ENCODE assay signal across 32 mouse cellular contexts in the genomic region with DNA sequence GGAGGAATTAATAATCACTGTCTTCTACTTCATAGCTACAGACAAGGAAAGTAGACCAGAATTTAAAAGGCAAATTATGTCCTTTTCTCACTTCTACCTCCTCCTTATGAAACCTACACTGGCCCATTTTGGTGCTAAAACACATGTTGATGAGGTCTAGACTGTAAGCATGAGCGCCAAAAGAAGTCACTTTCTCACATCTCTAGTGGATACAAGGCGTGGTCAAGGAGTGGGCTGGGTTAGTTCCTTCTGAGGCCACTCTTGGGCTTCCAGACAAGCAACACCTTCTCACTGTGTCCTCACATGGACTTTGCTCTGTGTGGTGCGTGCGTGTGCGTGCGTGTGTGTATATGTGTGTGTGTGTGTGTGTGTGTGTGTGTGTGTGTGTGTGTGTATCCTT. TPM values are rescaled to one million over a fixed set of nuclear protein-coding genes. Genes with fewer than 3 reads are reported as not detected.
DNase-seq lines count a peak whose midpoint lies in the region; ATAC-seq and TF ChIP-seq lines count a peak whose summit lies in the region.
"Had no signal": no experiment of that assay in that cellular context is flagged by ENCODE, and none has a peak within 500 bp of the region (broad histone marks: within the 10 kb centered on the region; RNA-seq: fewer than 3 reads in every experiment).

No protein-coding gene starts in this region.

- peak; percentile 20 for DNase-seq in CH12.LX (ENCODE audit: extremely low read depth)
- peak; percentile 62 for DNase-seq in brain, adult 2 months (ENCODE audit: low read depth, low spot score)
- DNase-seq in telencephalon, adult 2 months (ENCODE audit: low read depth, low spot score), result peak; percentile 63
- DNase-seq: adrenal gland, adult 8-10 months; adrenal gland, postnatal 25 days; cerebellum, adult 11 months; cerebellum, adult 2 months; cerebellum, adult 9-11 months; embryo, embryonic 11 days; forebrain, postnatal 0 days; gastrocnemius, postnatal 10 days; gastrocnemius, postnatal 36 days; heart, adult 18-20 months; heart, postnatal 10 days; heart, postnatal 36 days; kidney, adult 11 months had no signal

- H3K79me2 ChIP-seq in CH12.LX (replicated peaks; ENCODE audit: control insufficient read depth, extremely low read depth, insufficient read depth, poor library complexity, severe bottlenecking), result no peaks in the 10 kb centered on the region

- in situ Hi-C loops in CH12.LX (cut with MboI; ENCODE audit: low pct_ligation_motif_present, low pct_unique_long_range_greater_than_20kb, low sequenced_read_pairs), result no loop called here

- H3K9ac ChIP-seq in intestine, postnatal 0 days (ENCODE audit: low read depth, low read length), result no peak overlapping the region
- H3K9ac ChIP-seq in intestine, embryonic 16.5 days (ENCODE audit: low read depth, low read length), result no peak overlapping the region
- no peak overlapping the region for H3K9ac ChIP-seq in CH12.LX (ENCODE audit: insufficient read depth, low read depth)
- H3K9ac ChIP-seq in forebrain, embryonic 16.5 days (replicated peaks; ENCODE audit: low read depth, low read length), result no peak overlapping the region
- H3K9ac ChIP-seq: embryonic facial prominence, embryonic 13.5 days; forebrain, embryonic 13.5 days; forebrain, postnatal 0 days; heart, embryonic 12.5 days; heart, embryonic 15.5 days; hindbrain, embryonic 14.5 days had no signal

- 0 out of 2 replicates have a peak, but pooled peaks have one; percentile 22 for ATAC-seq in intestine, postnatal 0 days
- no peak for ATAC-seq in intestine, embryonic 16.5 days
- no peak for ATAC-seq in forebrain, embryonic 16.5 days
- ATAC-seq: activated CD4-positive, CD25-positive, alpha-beta regulatory T cell, adult 4 months; CD4-positive, CD25-positive, alpha-beta regulatory T cell, adult 4 months; forebrain, embryonic 13.5 days; forebrain, postnatal 0 days; hindbrain, postnatal 0 days; inflammation-experienced regulatory T-cells, adult 6 months had no signal

- WGBS in intestine, postnatal 0 days, result 61% methylated on average over 6 of the region's 6 CpGs
- 87% methylated on average over 6 of the region's 6 CpGs for WGBS in intestine, embryonic 16.5 days
- WGBS in forebrain, embryonic 16.5 days, result 97% methylated on average over 6 of the region's 6 CpGs

- no peak for TF ChIP-seq RAD21 in CH12.LX (IDR thresholded peaks at IDR 0.05; ENCODE audit: low read depth, low read length)

- no peaks in the 10 kb centered on the region for H3K9me3 ChIP-seq in intestine, postnatal 0 days (ENCODE audit: control insufficient read depth)
- H3K9me3 ChIP-seq in intestine, embryonic 16.5 days (ENCODE audit: control insufficient read depth, low read length), result no peaks in the 10 kb centered on the region
- no peaks in the 10 kb centered on the region for H3K9me3 ChIP-seq in CH12.LX (replicated peaks; ENCODE audit: low read length)
- no peaks in the 10 kb centered on the region for H3K9me3 ChIP-seq in forebrain, embryonic 16.5 days (ENCODE audit: control insufficient read depth, low read length)
- H3K9me3 ChIP-seq: embryonic facial prominence, embryonic 10.5 days; embryonic facial prominence, embryonic 13.5 days; forebrain, embryonic 13.5 days; heart, embryonic 12.5 days; heart, embryonic 15.5 days had no signal

- no peak overlapping the region for H3K4me2 ChIP-seq in intestine, postnatal 0 days (replicated peaks; ENCODE audit: low read depth)
- no peak overlapping the region for H3K4me2 ChIP-seq in intestine, embryonic 16.5 days (ENCODE audit: low read depth, low read length)
- H3K4me2 ChIP-seq in CH12.LX (ENCODE audit: insufficient read depth, low read depth, poor library complexity, severe bottlenecking), result no peak overlapping the region
- no peak overlapping the region for H3K4me2 ChIP-seq in forebrain, embryonic 16.5 days (ENCODE audit: low read length)
- H3K4me2 ChIP-seq: embryonic facial prominence, embryonic 13.5 days; forebrain, embryonic 13.5 days; heart, embryonic 12.5 days; heart, embryonic 15.5 days; hindbrain, embryonic 14.5 days had no signal

- no peak overlapping the region for H3K27ac ChIP-seq in intestine, postnatal 0 days (ENCODE audit: low read depth, low read length)
- H3K27ac ChIP-seq in intestine, embryonic 16.5 days (ENCODE audit: low read length), result no peak overlapping the region
- H3K27ac ChIP-seq in CH12.LX (ENCODE audit: insufficient read depth, low read depth), result no peak overlapping the region
- H3K27ac ChIP-seq in forebrain, embryonic 16.5 days (ENCODE audit: low read length), result no peak overlapping the region
- H3K27ac ChIP-seq: embryonic facial prominence, embryonic 10.5 days; embryonic facial prominence, embryonic 13.5 days; forebrain, embryonic 13.5 days; heart, embryonic 15.5 days; hindbrain, embryonic 14.5 days; hindbrain, postnatal 0 days had no signal

- H3K36me3 ChIP-seq in intestine, postnatal 0 days (ENCODE audit: control insufficient read depth, insufficient read depth), result no peaks in the 10 kb centered on the region
- H3K36me3 ChIP-seq in intestine, embryonic 16.5 days (ENCODE audit: control insufficient read depth, insufficient read depth, low read length), result no peaks in the 10 kb centered on the region
- H3K36me3 ChIP-seq in CH12.LX (replicated peaks in 1 of 2; ENCODE audit: control insufficient read depth in 1 of 2, insufficient read depth in 1 of 2, low read length in 1 of 2), result no peaks in the 10 kb centered on the region
- no peaks in the 10 kb centered on the region for H3K36me3 ChIP-seq in forebrain, embryonic 16.5 days (ENCODE audit: control insufficient read depth, insufficient read depth)
- H3K36me3 ChIP-seq: embryonic facial prominence, embryonic 10.5 days; embryonic facial prominence, embryonic 13.5 days; heart, embryonic 12.5 days; heart, embryonic 15.5 days had no signal

- no peak for TF ChIP-seq CTCF in intestine, postnatal 0 days (IDR thresholded peaks at IDR 0.05; ENCODE audit: low read depth)
- no peak for TF ChIP-seq CTCF in CH12.LX (conservative IDR thresholded peaks at IDR 0.05 in 1 of 2, IDR thresholded peaks at IDR 0.05 in 1 of 2; ENCODE audit: low read depth in 2 of 2, low read length in 2 of 2)

- TF ChIP-seq EP300 in CH12.LX (IDR thresholded peaks at IDR 0.05; ENCODE audit: low read length), result no peak

- 0 out of 2 replicates have a peak, but pooled peaks cover 10% of the 10 kb centered on the region for H3K4me1 ChIP-seq in intestine, postnatal 0 days (replicated peaks; ENCODE audit: control insufficient read depth, insufficient read depth, low read length)
- H3K4me1 ChIP-seq in intestine, embryonic 16.5 days (ENCODE audit: control insufficient read depth, insufficient read depth, low read length), result peaks cover 16% of the 10 kb centered on the region
- H3K4me1 ChIP-seq in CH12.LX (ENCODE audit: control insufficient read depth in 1 of 2, insufficient read depth in 2 of 2), result peaks cover 5 to 47% of the 10 kb centered on the region in 2 experiments
- H3K4me1 ChIP-seq in forebrain, embryonic 16.5 days (replicated peaks; ENCODE audit: control insufficient read depth, insufficient read depth, low read length), result 0 out of 2 replicates have a peak, but pooled peaks cover 3% of the 10 kb centered on the region
- H3K4me1 ChIP-seq: embryonic facial prominence, embryonic 10.5 days had no signal

- H3K4me3 ChIP-seq in intestine, postnatal 0 days (ENCODE audit: low read depth, low read length), result no peak overlapping the region
- H3K4me3 ChIP-seq in intestine, embryonic 16.5 days (ENCODE audit: low read length), result no peak overlapping the region
- H3K4me3 ChIP-seq in CH12.LX (replicated peaks in 1 of 3; ENCODE audit: low read depth in 2 of 3, low read length in 2 of 3, poor library complexity in 1 of 3), result no peak overlapping the region
- no peak overlapping the region for H3K4me3 ChIP-seq in forebrain, embryonic 16.5 days (replicated peaks; ENCODE audit: low read length)
- H3K4me3 ChIP-seq: embryonic facial prominence, embryonic 10.5 days; embryonic facial prominence, embryonic 13.5 days; erythroblast, embryonic 14.5 days; forebrain, embryonic 13.5 days; heart, embryonic 12.5 days; heart, embryonic 15.5 days had no signal

- no peak for TF ChIP-seq POLR2A in CH12.LX (IDR thresholded peaks at IDR 0.05; ENCODE audit: low read depth, low read length)

- dilution Hi-C loops in CH12.LX (cut with MboI; ENCODE audit: extremely low pct_ligation_motif_present, extremely low pct_unique_long_range_greater_than_20kb, low sequenced_read_pairs), result no loop called here

- no peaks in the 10 kb centered on the region for H3K27me3 ChIP-seq in intestine, postnatal 0 days (replicated peaks; ENCODE audit: control insufficient read depth, insufficient read depth, low read length)
- H3K27me3 ChIP-seq in intestine, embryonic 16.5 days (replicated peaks; ENCODE audit: control insufficient read depth, insufficient read depth, low read length), result no peaks in the 10 kb centered on the region
- H3K27me3 ChIP-seq in CH12.LX (replicated peaks), result no peaks in the 10 kb centered on the region
- H3K27me3 ChIP-seq in forebrain, embryonic 16.5 days (replicated peaks; ENCODE audit: control insufficient read depth, insufficient read depth, low read length), result no peaks in the 10 kb centered on the region
- H3K27me3 ChIP-seq: embryonic facial prominence, embryonic 13.5 days; forebrain, embryonic 13.5 days; heart, embryonic 12.5 days; heart, embryonic 15.5 days had no signal

TF ChIP-seq in CH12.LX, 34 proteins besides CTCF, POLR2A, EP300 and RAD21:
- TF ChIP-seq BHLHE40 (IDR thresholded peaks at IDR 0.05; ENCODE audit: low read depth, low read length) (0 out of 2 replicates have a peak, but pooled peaks have one; percentile 18), USF2 (conservative IDR thresholded peaks at IDR 0.05; ENCODE audit: low read depth, low read length) (no peak), MAX (IDR thresholded peaks at IDR 0.05; ENCODE audit: low read length) (no peak)

RNA-seq across cellular contexts. Expression of a gene that starts 56.4 kb away (rescaled TPM):
- polyA plus RNA-seq in intestine, postnatal 0 days (2015; fragmentation: Nextera tagmentation; extraction: Ambion mirVana), result 1.1 and 1.4 TPM in 2 replicates
- 0.58 and 0.77 TPM in 2 replicates for polyA plus RNA-seq in intestine, embryonic 16.5 days (2015; fragmentation: Nextera tagmentation; extraction: Ambion mirVana)
- total RNA-seq in CH12.LX (2012; rRNA removed), result 0.59 and 1.1 TPM in 2 replicates
- 0.12 and 0.17 TPM in 2 replicates for total RNA-seq in CH12.LX (2014; rRNA removed)
- polyA plus RNA-seq in CH12.LX (2012; ENCODE audit: insufficient read length, low read depth), result 0.26 and 0.33 TPM in 2 replicates
- polyA plus RNA-seq in forebrain, embryonic 16.5 days (2015; fragmentation: Nextera tagmentation; extraction: Ambion mirVana), result 5.6 and 8.3 TPM in 2 replicates
- total RNA-seq: common myeloid progenitor, adult 5-6 weeks had no signal
- polyA plus RNA-seq: activated CD4-positive, CD25-positive, alpha-beta regulatory T cell, adult 4 months; C2C12; CD4-positive, CD25-positive, alpha-beta regulatory T cell, adult 4 months; erythroblast, embryonic 14.5 days; inflammation-experienced regulatory T-cells, adult 6 months had no signal
